Mouse (Mus musculus) ES-E14 (cell line): ENCODE measurements at regions not wholly inside any gene's neighbourhood (a gene's known extent, or its start where the extent isn't known, plus 50 kb on each side); places are given as distances from the start of the nearest gene placed in this dataset.
A peak's percentile ranks its signal among the peaks of the same experiment; 100 is the strongest.

Experiments used
- DNase-seq: peaks from one replicate; pipeline ENCODE4 v3.0.0-alpha.2; 2013; ENCODE audit warnings: low read depth, low spot score
- H3K27ac ChIP-seq: 2 replicates; pipeline ENCODE4 v1.5.1; 2012; ENCODE audit warnings: low read depth, mild to moderate bottlenecking, low read length, moderate library complexity, mixed read lengths; ENCODE audit not compliant: poor library complexity, insufficient read depth, severe bottlenecking
- H3K36me3 ChIP-seq: 2 replicates; pipeline ENCODE4 v1.6.1; 2012; ENCODE audit warnings: mild to moderate bottlenecking, low read length, moderate library complexity, mixed read lengths; ENCODE audit not compliant: control insufficient read depth, poor library complexity, insufficient read depth, severe bottlenecking
- H3K4me1 ChIP-seq, 2 experiments: fragments of 150-350 bp in 1 of 2; sonication (generic) in 1 of 2; 2 replicates each; pipeline ENCODE4 v1.6.1; 2012; ENCODE audit warnings: low read length in 2 of 2, mild to moderate bottlenecking in 1 of 2, mixed read lengths in 1 of 2; ENCODE audit not compliant: control insufficient read depth in 2 of 2, insufficient read depth in 2 of 2, poor library complexity in 1 of 2
- H3K4me3 ChIP-seq, 2 experiments: fragments of 150-350 bp in 1 of 2; sonication (generic) in 1 of 2; 2 replicates each; pipeline ENCODE4 v1.5.1; 2012; ENCODE audit warnings: low read length in 2 of 2, low read depth in 1 of 2, mild to moderate bottlenecking in 1 of 2, mixed read lengths in 1 of 2; ENCODE audit not compliant: insufficient read depth in 1 of 2, poor library complexity in 1 of 2, severe bottlenecking in 1 of 2
- H3K9ac ChIP-seq: 2 replicates; pipeline ENCODE4 v1.6.1; 2012; ENCODE audit warnings: low read depth, mild to moderate bottlenecking, low read length, mixed read lengths; ENCODE audit not compliant: poor library complexity, insufficient read depth, severe bottlenecking
- H3K9me3 ChIP-seq: fragments of 150-350 bp; sonication (generic); 2 replicates; pipeline ENCODE4 v1.6.1; 2012; ENCODE audit warnings: low read depth, mild to moderate bottlenecking, low read length; ENCODE audit not compliant: control insufficient read depth, insufficient read depth
- CHD2 ChIP-seq: IDR thresholded peaks from 2 replicates; pipeline ENCODE4 v1.6.1; 2014; ENCODE audit warnings: mild to moderate bottlenecking, low read depth, low read length, inconsistent platforms
- HCFC1 ChIP-seq: IDR thresholded peaks from 2 replicates; pipeline ENCODE4 v1.6.1; 2012; ENCODE audit warnings: low read length, inconsistent platforms, borderline replicate concordance; ENCODE audit not compliant: insufficient read depth
- MAFK ChIP-seq: IDR thresholded peaks from 2 replicates; pipeline ENCODE4 v1.6.1; 2014; ENCODE audit warnings: mild to moderate bottlenecking, low read depth, low read length, inconsistent platforms; ENCODE audit not compliant: insufficient read depth
- ZC3H11A ChIP-seq: IDR thresholded peaks from 2 replicates; pipeline ENCODE4 v1.6.1; 2012; ENCODE audit warnings: low read depth, mild to moderate bottlenecking, inconsistent platforms, low read length, borderline replicate concordance
- ZNF384 ChIP-seq: IDR thresholded peaks from 2 replicates; pipeline ENCODE4 v1.6.1; 2012; ENCODE audit warnings: low read depth, low read length, inconsistent platforms
- in situ Hi-C, 2 experiments: fragments of 600-800 bp; cut with MboI; formaldehyde crosslinking; loops; one replicate each; pipeline ENCODE4 v1.15.1; 2025; ENCODE audit warnings: low sequenced_read_pairs in 2 of 2, inconsistent platforms in 1 of 2; ENCODE audit not compliant: unreplicated experiment in 2 of 2

DNA sequence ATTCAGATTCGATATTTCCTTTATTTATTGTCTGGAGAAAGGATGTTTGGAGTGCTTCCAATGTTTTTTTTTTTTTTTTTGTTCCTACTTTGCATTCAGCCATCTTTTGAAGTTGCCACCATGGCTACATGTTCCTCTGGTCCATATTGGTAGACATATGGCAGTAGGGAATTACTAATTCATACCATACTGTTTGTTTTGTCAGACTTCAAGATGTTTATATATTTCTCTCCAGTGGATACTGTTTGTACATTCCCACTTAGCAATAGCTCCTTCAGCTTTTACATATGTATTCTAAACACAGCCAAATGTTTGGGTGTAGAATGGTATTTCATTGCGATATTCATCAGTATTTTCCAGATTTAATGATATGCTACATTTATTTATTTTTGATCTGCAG lies 201.6 kb upstream of the Adgra3 start:
- Histone ChIP-seq H3K9ac (no peak overlapping the region), H3K27ac (no peak overlapping the region), H3K4me3 (no peak overlapping the region), H3K36me3 (no peaks in the 10 kb centered on the region), H3K9me3 (no peaks in the 10 kb centered on the region), H3K4me1 (no peaks in the 10 kb centered on the region)
- DNase-seq, result no peak
- in situ Hi-C loops, result no loop called here
- TF ChIP-seq ZC3H11A (no peak), CHD2 (no peak), ZNF384 (no peak), HCFC1 (no peak), MAFK (no peak)

DNA sequence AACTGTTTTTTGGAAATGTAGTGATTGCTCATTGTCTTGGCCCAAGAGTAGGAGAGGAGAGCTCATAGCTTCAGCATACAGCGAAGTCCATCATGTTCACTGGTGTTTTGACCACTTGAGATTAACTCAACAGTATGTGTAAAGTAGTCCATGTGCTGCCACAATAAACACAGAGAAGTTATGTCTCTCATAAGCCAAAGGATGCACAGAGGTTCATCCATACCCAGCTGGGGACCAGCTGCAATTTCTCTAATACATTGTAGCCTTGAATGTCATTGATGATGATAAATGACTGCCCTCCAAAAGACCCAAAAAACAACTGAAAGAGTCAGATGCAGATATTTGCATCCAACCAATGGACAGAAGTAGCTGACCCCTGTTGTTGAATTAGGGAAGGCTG lies 199.2 kb upstream of the Adgra3 start:
- DNase-seq, result no peak
- in situ Hi-C loops, result no loop called here
- no peak overlapping the region for H3K4me3 ChIP-seq
- no peak for TF ChIP-seq ZNF384
- no peak for TF ChIP-seq MAFK
- TF ChIP-seq HCFC1, result no peak
- no peak for TF ChIP-seq ZC3H11A
- no peak overlapping the region for H3K27ac ChIP-seq
- no peaks in the 10 kb centered on the region for H3K36me3 ChIP-seq
- H3K9me3 ChIP-seq, result no peaks in the 10 kb centered on the region
- no peaks in the 10 kb centered on the region for H3K4me1 ChIP-seq
- no peak overlapping the region for H3K9ac ChIP-seq

DNA sequence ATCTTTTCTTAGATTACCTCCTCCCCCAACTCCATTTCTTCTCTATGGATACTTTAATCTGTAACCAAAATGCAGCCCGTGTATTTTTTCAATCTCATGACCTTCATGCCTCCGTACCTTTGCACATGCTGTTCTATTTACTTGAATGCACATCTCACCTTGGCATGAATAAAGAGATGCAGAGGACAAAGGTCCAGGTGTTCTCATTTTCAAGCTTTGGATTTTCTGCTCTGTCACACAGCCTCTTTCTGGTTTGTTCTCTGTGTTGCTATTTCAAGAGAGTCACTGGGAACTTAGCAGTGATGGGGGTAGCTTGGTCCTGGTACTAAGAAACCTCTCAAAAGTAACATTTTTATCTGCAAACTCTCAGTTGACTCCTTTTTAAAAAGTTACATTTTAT lies 175.3 kb upstream of the Adgra3 start:
- H3K9ac ChIP-seq, result no peak overlapping the region
- TF ChIP-seq CHD2, result no peak
- no peak for TF ChIP-seq MAFK
- TF ChIP-seq ZC3H11A, result no peak
- no peak for TF ChIP-seq HCFC1
- no peak for TF ChIP-seq ZNF384
- no peaks in the 10 kb centered on the region for H3K9me3 ChIP-seq
- H3K4me3 ChIP-seq, result no peak overlapping the region
- no peaks in the 10 kb centered on the region for H3K4me1 ChIP-seq
- no peaks in the 10 kb centered on the region for H3K36me3 ChIP-seq
- no peak overlapping the region for H3K27ac ChIP-seq
- in situ Hi-C loops, result no loop called here
- DNase-seq, result no peak

DNA sequence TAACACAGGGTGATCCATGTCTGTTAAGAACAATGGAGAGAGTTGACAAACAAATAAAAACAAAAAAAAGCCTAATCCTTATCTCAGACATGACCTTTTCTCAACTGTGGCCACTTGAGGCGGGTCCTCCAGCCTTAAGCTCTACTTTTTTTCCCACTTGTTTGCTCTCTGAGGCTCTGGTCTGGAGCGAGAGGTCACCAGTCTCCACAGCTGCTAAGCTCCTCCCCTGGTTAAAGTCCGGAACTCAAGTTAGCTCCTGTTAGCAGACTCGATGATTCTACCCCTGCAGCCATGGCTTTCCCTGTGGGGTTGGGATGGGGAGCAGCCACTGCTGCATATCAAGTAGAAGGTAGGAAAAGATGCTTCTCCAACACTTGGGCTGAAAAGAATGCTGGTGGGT lies 158.2 kb upstream of the Adgra3 start:
- DNase-seq, result no peak
- in situ Hi-C loops, result loop anchor here in 1 of 2 experiments (10.0 to 25.0 kb wide), 2 partner anchors 242 to 830 kb away; no protein-coding TSS in a partner anchor

GRCm38 (mm10) chr5:50215960-50216359 lies 157.2 kb upstream of the Adgra3 start:
- no peaks in the 10 kb centered on the region for H3K9me3 ChIP-seq
- no peak overlapping the region for H3K27ac ChIP-seq
- DNase-seq, result peak; percentile 12
- no peak overlapping the region for H3K9ac ChIP-seq
- in situ Hi-C loops, result loop anchor here in 1 of 2 experiments (10.0 to 25.0 kb wide), 2 partner anchors 241 to 829 kb away; no protein-coding TSS in a partner anchor
- no peaks in the 10 kb centered on the region for H3K4me1 ChIP-seq
- TF ChIP-seq ZC3H11A (peak; percentile 15; the same call in 1 of the 2 replicates), CHD2 (no peak)
- H3K36me3 ChIP-seq, result no peaks in the 10 kb centered on the region
- H3K4me3 ChIP-seq, result no peak overlapping the region

More for the DNA sequence above, 158.2 kb upstream of the Adgra3 start:
- Histone ChIP-seq H3K27ac (no peak overlapping the region), H3K9ac (no peak overlapping the region), H3K4me1 (no peaks in the 10 kb centered on the region), H3K4me3 (no peak overlapping the region), H3K9me3 (no peaks in the 10 kb centered on the region), H3K36me3 (no peaks in the 10 kb centered on the region)
- TF ChIP-seq CHD2 (no peak), MAFK (no peak), HCFC1 (no peak), ZNF384 (no peak)
